Comparison of ENCODE assay signal across 8 mouse cellular contexts in genomic region chr13:23488400-23489322, GRCm38 (mm10). TPM values are rescaled to one million over a fixed set of nuclear protein-coding genes. Genes with fewer than 3 reads are reported as not detected.
DNase-seq lines count a peak whose midpoint lies in the region; ATAC-seq lines count a peak whose summit lies in the region.

TSS of gene Btn2a2 (minus strand) at chr13:23488857.

- H3K4me3 ChIP-seq in embryonic facial prominence, embryonic 12.5 days, result peak within 1 kb of the TSS; percentile 36
- H3K4me3 ChIP-seq in heart, embryonic 10.5 days, result peak within 1 kb of the TSS; percentile 57
- peak within 1 kb of the TSS; percentile 53 for H3K4me3 ChIP-seq in limb, embryonic 10.5 days
- H3K4me3 ChIP-seq in midbrain, embryonic 11.5 days (ENCODE audit: low read depth, low read length), result peak within 1 kb of the TSS; percentile 16
- H3K4me3 ChIP-seq in stomach, embryonic 14.5 days (ENCODE audit: low read depth, low read length), result peak within 1 kb of the TSS; percentile 33

- H3K9me3 ChIP-seq in embryonic facial prominence, embryonic 12.5 days, result no peaks in the 10 kb centered on the region
- H3K9me3 ChIP-seq in heart, embryonic 10.5 days, result no peaks in the 10 kb centered on the region
- no peaks in the 10 kb centered on the region for H3K9me3 ChIP-seq in limb, embryonic 10.5 days (replicated peaks)
- no peaks in the 10 kb centered on the region for H3K9me3 ChIP-seq in midbrain, embryonic 11.5 days (ENCODE audit: control insufficient read depth, low read length)
- H3K9me3 ChIP-seq in stomach, embryonic 14.5 days (ENCODE audit: control insufficient read depth, low read depth, low read length), result no peaks in the 10 kb centered on the region

- DNase-seq in urinary bladder, postnatal 14 days (ENCODE audit: low spot score), result peak; percentile 62
- no peak for DNase-seq in urinary bladder, postnatal 10 days (ENCODE audit: low spot score)
- DNase-seq in heart, embryonic 10.5 days (ENCODE audit: low spot score), result peak; percentile 88
- DNase-seq in kidney, adult 8-10 months, result peak; percentile 38 to 43
- DNase-seq in limb, embryonic 10.5 days (ENCODE audit: low spot score), result peak; percentile 63
- peak; percentile 93 for DNase-seq in midbrain, embryonic 11.5 days (ENCODE audit: low spot score, missing footprints)

- H3K4me1 ChIP-seq in embryonic facial prominence, embryonic 12.5 days, result peaks cover 9% of the 10 kb centered on the region
- peaks cover 8% of the 10 kb centered on the region for H3K4me1 ChIP-seq in heart, embryonic 10.5 days
- H3K4me1 ChIP-seq in limb, embryonic 10.5 days, result peaks cover 31% of the 10 kb centered on the region
- peaks cover 10% of the 10 kb centered on the region for H3K4me1 ChIP-seq in midbrain, embryonic 11.5 days (ENCODE audit: control insufficient read depth, insufficient read depth, low read length)
- peaks cover 3% of the 10 kb centered on the region; the same call in 1 of the 2 replicates for H3K4me1 ChIP-seq in stomach, embryonic 14.5 days (ENCODE audit: control insufficient read depth, insufficient read depth, low read length)

- no peaks in the 10 kb centered on the region for H3K36me3 ChIP-seq in embryonic facial prominence, embryonic 12.5 days
- H3K36me3 ChIP-seq in heart, embryonic 10.5 days, result no peaks in the 10 kb centered on the region
- no peaks in the 10 kb centered on the region for H3K36me3 ChIP-seq in limb, embryonic 10.5 days
- H3K36me3 ChIP-seq in midbrain, embryonic 11.5 days (ENCODE audit: control insufficient read depth, insufficient read depth, low read length), result no peaks in the 10 kb centered on the region
- H3K36me3 ChIP-seq in stomach, embryonic 14.5 days (ENCODE audit: control insufficient read depth, insufficient read depth, low read length), result no peaks in the 10 kb centered on the region

- WGBS in embryonic facial prominence, embryonic 12.5 days, result 3% methylated on average over 13 of the region's 14 CpGs
- 7% methylated on average over 14 of the region's 14 CpGs for WGBS in heart, embryonic 10.5 days
- WGBS in limb, embryonic 10.5 days, result 6% methylated on average over 14 of the region's 14 CpGs
- WGBS in midbrain, embryonic 11.5 days, result 2% methylated on average over 13 of the region's 14 CpGs
- WGBS in stomach, embryonic 14.5 days, result 3% methylated on average over 13 of the region's 14 CpGs

- H3K27me3 ChIP-seq in embryonic facial prominence, embryonic 12.5 days, result no peaks in the 10 kb centered on the region
- H3K27me3 ChIP-seq in heart, embryonic 10.5 days (ENCODE audit: insufficient read depth, poor library complexity, severe bottlenecking), result peaks cover 7% of the 10 kb centered on the region; the same call in 1 of the 2 replicates
- H3K27me3 ChIP-seq in limb, embryonic 10.5 days (ENCODE audit: low read depth, poor library complexity, severe bottlenecking), result 0 out of 2 replicates have a peak, but pooled peaks cover 3% of the 10 kb centered on the region
- no peaks in the 10 kb centered on the region for H3K27me3 ChIP-seq in midbrain, embryonic 11.5 days (ENCODE audit: control insufficient read depth, insufficient read depth, low read length)
- H3K27me3 ChIP-seq in stomach, embryonic 14.5 days (ENCODE audit: control insufficient read depth, insufficient read depth, low read length), result no peaks in the 10 kb centered on the region

- H3K27ac ChIP-seq in embryonic facial prominence, embryonic 12.5 days, result 0 out of 2 replicates have a peak within 1 kb of the TSS, but pooled peaks have one; percentile 6
- H3K27ac ChIP-seq in heart, embryonic 10.5 days, result peak within 1 kb of the TSS; percentile 59
- peak within 1 kb of the TSS; percentile 71 for H3K27ac ChIP-seq in limb, embryonic 10.5 days
- H3K27ac ChIP-seq in midbrain, embryonic 11.5 days (ENCODE audit: low read depth, low read length), result no peak within 1 kb of the TSS
- no peak within 1 kb of the TSS for H3K27ac ChIP-seq in stomach, embryonic 14.5 days (ENCODE audit: low read length)

- ATAC-seq in embryonic facial prominence, embryonic 12.5 days (ENCODE audit: insufficient number of reproducible peaks, insufficient read depth, low FRiP score, low TSS enrichment), result peak; percentile 95
- ATAC-seq in midbrain, embryonic 11.5 days (ENCODE audit: low FRiP score), result peak; percentile 89
- ATAC-seq in stomach, embryonic 14.5 days (ENCODE audit: insufficient number of reproducible peaks, insufficient read depth, low FRiP score, low read depth), result peak; percentile 94

- peak within 1 kb of the TSS; percentile 70 for H3K4me2 ChIP-seq in embryonic facial prominence, embryonic 12.5 days (replicated peaks)
- peak within 1 kb of the TSS; percentile 39 for H3K4me2 ChIP-seq in midbrain, embryonic 11.5 days
- peak within 1 kb of the TSS; percentile 72 for H3K4me2 ChIP-seq in stomach, embryonic 14.5 days (replicated peaks; ENCODE audit: low read depth, low read length)

- H3K9ac ChIP-seq in embryonic facial prominence, embryonic 12.5 days, result peak within 1 kb of the TSS; percentile 41; the same call in 1 of the 2 replicates
- no peak within 1 kb of the TSS for H3K9ac ChIP-seq in midbrain, embryonic 11.5 days (ENCODE audit: low read length)
- H3K9ac ChIP-seq in stomach, embryonic 14.5 days (replicated peaks; ENCODE audit: low read depth, low read length), result no peak within 1 kb of the TSS

RNA-seq across cellular contexts. Expression of gene Btn2a2, which starts in this region (rescaled TPM):
- polyA plus RNA-seq in embryonic facial prominence, embryonic 12.5 days (2016; fragmentation: Nextera tagmentation; extraction: Ambion mirVana), result 1.6 TPM in 2 replicates
- polyA plus RNA-seq in heart, embryonic 10.5 days (2016; fragmentation: Nextera tagmentation; extraction: Ambion mirVana), result 0.30 and 0.75 TPM in 2 replicates
- polyA plus RNA-seq in limb, embryonic 10.5 days (2016; fragmentation: Nextera tagmentation; extraction: Ambion mirVana), result 0.99 and 1.9 TPM in 2 replicates
- polyA plus RNA-seq in midbrain, embryonic 11.5 days (2014; fragmentation: Nextera tagmentation; extraction: Ambion mirVana), result 0.28 and 0.34 TPM in 2 replicates
- polyA plus RNA-seq in stomach, embryonic 14.5 days (2014; fragmentation: Nextera tagmentation; extraction: Ambion mirVana), result 0.22 and 0.30 TPM in 2 replicates

Comparison
In these comparisons a context has a peak if more than half of its experiments do, and no peak if none do; other contexts are left out.
1. Peak in DNase-seq, H3K4me3 ChIP-seq and H3K27ac ChIP-seq in heart, embryonic 10.5 days; RNA of the gene not detected or under 1 TPM.
2. Peak in DNase-seq, ATAC-seq, H3K4me3 ChIP-seq and H3K4me2 ChIP-seq in midbrain, embryonic 11.5 days; RNA of the gene not detected or under 1 TPM.
3. Peak in ATAC-seq, H3K4me3 ChIP-seq and H3K4me2 ChIP-seq in stomach, embryonic 14.5 days; RNA of the gene not detected or under 1 TPM.
4. H3K27ac ChIP-seq: peak in embryonic facial prominence, embryonic 12.5 days (single experiment) and limb, embryonic 10.5 days (single experiment); none in midbrain, embryonic 11.5 days (single experiment) and stomach, embryonic 14.5 days (single experiment).
5. Peak in every context shown above with its lines, with median percentiles within 50 percentile points of each other: ATAC-seq, H3K4me2 ChIP-seq and H3K4me3 ChIP-seq.